In genomic region chr2:154836537-154836936, GRCm38 (mm10) we compare ENCODE assay signal across 24 mouse cellular contexts. TPM values are rescaled to one million over a fixed set of nuclear protein-coding genes. Genes with fewer than 3 reads are reported as not detected.
DNase-seq lines count a peak whose midpoint lies in the region; ATAC-seq lines count a peak whose summit lies in the region.
"Had no signal": no experiment of that assay in that cellular context is flagged by ENCODE, and none has a peak within 500 bp of the region (broad histone marks: within the 10 kb centered on the region; RNA-seq: fewer than 3 reads in every experiment).

No protein-coding gene starts in this region.

- DNase-seq in natural killer cell, adult 2 months (ENCODE audit: low spot score in 2 of 2) = peak; percentile 5 to 34
- DNase-seq in left cerebral cortex, postnatal 36 days (ENCODE audit: low spot score in 2 of 2) = no peak
- no peak for DNase-seq in left cerebral cortex, postnatal 4 days
- no peak for DNase-seq in spleen, adult 18-20 months
- DNase-seq: adrenal gland, adult 2 months; adrenal gland, postnatal 14 days; cerebellum, adult 11 months; cerebellum, adult 8-10 months; cerebellum, postnatal 10 days; cerebellum, postnatal 36 days; embryo, embryonic 11 days; gastrocnemius, postnatal 25 days; heart, adult 18-20 months; heart, postnatal 10 days; heart, postnatal 36 days had no signal

- peak; percentile 78 for ATAC-seq in CD4-positive, CD25-positive, alpha-beta regulatory T cell, adult 4 months
- peak; percentile 43 for ATAC-seq in activated CD4-positive, CD25-positive, alpha-beta regulatory T cell, adult 4 months
- ATAC-seq: forebrain, embryonic 15.5 days; hindbrain, embryonic 16.5 days had no signal

- intact Hi-C loops in left cerebral cortex, postnatal 36 days (cut with DNase I) = no loop called here
- intact Hi-C loops in left cerebral cortex, postnatal 4 days (cut with DNase I) = no loop called here

RNA-seq across cellular contexts. Expression of gene a, which starts 45.3 kb away (rescaled TPM):
- not detected for polyA plus RNA-seq in CD4-positive, CD25-positive, alpha-beta regulatory T cell, adult 4 months (2017; shearing (Covaris generic))
- polyA plus RNA-seq in activated CD4-positive, CD25-positive, alpha-beta regulatory T cell, adult 4 months (2017; shearing (Covaris generic)) = not detected
- total RNA-seq in left cerebral cortex, postnatal 36 days (2021) = not detected
- 1 to 10 TPM in 1 of 2 experiments, not detected in 1; 1.1 TPM for total RNA-seq in left cerebral cortex, postnatal 4 days (2021)
- total RNA-seq: adrenal gland, adult 2 months; adrenal gland, postnatal 14 days; adrenal gland, postnatal 4 days; gastrocnemius, adult 8-10 months; gastrocnemius, postnatal 25 days; heart, adult 18-20 months; heart, postnatal 10 days; heart, postnatal 36 days had no signal
- polyA plus RNA-seq: C2C12; erythroblast, embryonic 14.5 days; heart, embryonic 12.5 days had no signal

RNA-seq across cellular contexts. Expression of gene Raly, which starts 45.6 kb away (rescaled TPM):
- polyA plus RNA-seq in CD4-positive, CD25-positive, alpha-beta regulatory T cell, adult 4 months (2017; shearing (Covaris generic)) = 1 to 10 TPM; 8.0 to 8.6 TPM
- polyA plus RNA-seq in activated CD4-positive, CD25-positive, alpha-beta regulatory T cell, adult 4 months (2017; shearing (Covaris generic)) = 10 to 100 TPM; 10.4 to 19.3 TPM
- total RNA-seq in left cerebral cortex, postnatal 36 days (2021) = 100 to 1,000 TPM in 1 of 2 experiments, 10 to 100 TPM in 1; 99.7 to 112 TPM
- 100 to 1,000 TPM; 139 to 160 TPM for total RNA-seq in left cerebral cortex, postnatal 4 days (2021)

RNA-seq across cellular contexts. Expression of gene Eif2s2, which starts 56.2 kb away (rescaled TPM):
- 100 to 1,000 TPM in 1 of 2 experiments, 10 to 100 TPM in 1; 85.5 to 102 TPM for polyA plus RNA-seq in CD4-positive, CD25-positive, alpha-beta regulatory T cell, adult 4 months (2017; shearing (Covaris generic))
- polyA plus RNA-seq in activated CD4-positive, CD25-positive, alpha-beta regulatory T cell, adult 4 months (2017; shearing (Covaris generic)) = 100 to 1,000 TPM in 1 of 2 experiments, 10 to 100 TPM in 1; 94.5 to 114 TPM
- total RNA-seq in left cerebral cortex, postnatal 36 days (2021) = 10 to 100 TPM; 45.5 to 49.9 TPM
- total RNA-seq in left cerebral cortex, postnatal 4 days (2021) = 10 to 100 TPM; 94.1 to 99.9 TPM

Comparison
In these comparisons a context has a peak if more than half of its experiments do, and no peak if none do; other contexts are left out.
1. DNase-seq: peak in natural killer cell, adult 2 months (2 of 2); none in left cerebral cortex, postnatal 36 days (0 of 2), left cerebral cortex, postnatal 4 days (single experiment) and spleen, adult 18-20 months (0 of 2).